Mouse (Mus musculus): ENCODE data around the gene Ahcy.
"Not testable (repeated sequence)": the region's sequence is repeated elsewhere in the genome, so short reads cannot be mapped to it uniquely, and the experiment has no call there.

DNA sequence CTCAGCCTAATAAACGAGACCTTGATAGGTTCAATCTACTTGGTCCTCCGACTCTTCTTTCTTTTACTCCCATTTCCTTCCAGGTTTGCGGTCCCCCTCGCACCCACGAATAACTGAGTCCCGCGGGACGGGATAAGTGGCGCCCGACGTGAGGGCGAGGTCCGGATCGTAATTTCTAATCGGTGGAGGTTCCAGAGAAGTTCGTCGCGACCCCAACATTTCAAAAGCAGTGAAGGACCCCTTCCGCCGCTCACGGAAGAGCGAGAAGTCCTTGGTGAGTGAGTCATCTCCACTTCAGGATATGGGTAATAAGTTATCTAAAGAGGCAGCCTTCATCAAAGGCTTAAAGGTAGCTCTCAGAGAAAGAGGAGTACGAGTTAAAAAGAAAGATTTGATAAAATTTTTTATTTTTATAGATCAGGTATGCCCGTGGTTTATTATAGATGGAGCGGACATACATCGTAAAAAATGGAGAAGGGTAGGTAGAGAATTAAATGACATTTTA, 56.0 kb downstream of the Ahcy start, which contains the start of gene Gm14226:
- not testable (repeated sequence) for TF ChIP-seq CTCF (IDR thresholded peaks at IDR 0.05; ENCODE audit: insufficient read depth, low read length); POLR2A (IDR thresholded peaks at IDR 0.05; ENCODE audit: borderline replicate concordance, extremely low read depth, low read depth, low read length)
